Mouse (Mus musculus): ENCODE results near the gene Anks4b. TPM values are rescaled to one million over a fixed set of nuclear protein-coding genes. Genes with fewer than 3 reads are reported as not detected.

Gene Anks4b
- total RNA-seq (2017), result not detected in 2 replicates

DNA sequence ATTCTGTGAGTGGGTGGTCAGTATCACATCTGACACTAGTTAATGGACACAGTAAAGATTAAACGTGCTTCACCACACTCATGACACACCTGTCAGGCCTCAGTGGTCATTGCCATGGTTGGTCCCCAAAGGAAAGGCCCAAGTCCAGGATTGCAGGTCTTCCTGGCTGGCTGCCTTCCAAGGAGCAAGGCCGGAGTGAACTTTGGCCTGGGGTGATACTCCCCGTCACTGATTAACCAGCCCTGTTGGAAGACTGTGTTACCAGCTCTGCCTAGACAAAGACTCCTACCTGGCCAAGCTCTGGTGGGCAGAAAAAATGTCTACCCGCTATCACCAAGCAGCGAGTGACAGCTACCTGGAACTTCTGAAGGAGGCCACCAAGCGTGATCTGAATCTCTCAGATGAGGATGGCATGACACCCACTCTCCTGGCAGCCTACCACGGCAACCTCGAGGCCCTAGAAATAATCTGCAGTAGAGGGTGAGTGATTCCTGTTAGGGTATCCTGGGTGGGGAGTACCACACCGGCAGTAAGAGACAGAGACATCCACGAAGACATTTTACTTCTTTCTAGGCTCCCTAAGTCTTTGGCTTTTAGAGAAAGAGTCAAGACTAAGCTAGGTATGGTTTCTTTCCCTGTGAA is at the start of gene Anks4b:
Gene Anks4b, plus strand, starts transcription at position 256 of the 642 bp plus-strand sequence.
- no peak for ATAC-seq (replicated peaks; ENCODE audit: low read depth, poor library complexity, severe bottlenecking)

- ATAC-seq (replicated peaks; ENCODE audit: low read depth, poor library complexity, severe bottlenecking), result peak; percentile 82
Measured at GRCm38 (mm10) chr7:120124844-120125243, 48.8 kb upstream of the Anks4b start.

DNA sequence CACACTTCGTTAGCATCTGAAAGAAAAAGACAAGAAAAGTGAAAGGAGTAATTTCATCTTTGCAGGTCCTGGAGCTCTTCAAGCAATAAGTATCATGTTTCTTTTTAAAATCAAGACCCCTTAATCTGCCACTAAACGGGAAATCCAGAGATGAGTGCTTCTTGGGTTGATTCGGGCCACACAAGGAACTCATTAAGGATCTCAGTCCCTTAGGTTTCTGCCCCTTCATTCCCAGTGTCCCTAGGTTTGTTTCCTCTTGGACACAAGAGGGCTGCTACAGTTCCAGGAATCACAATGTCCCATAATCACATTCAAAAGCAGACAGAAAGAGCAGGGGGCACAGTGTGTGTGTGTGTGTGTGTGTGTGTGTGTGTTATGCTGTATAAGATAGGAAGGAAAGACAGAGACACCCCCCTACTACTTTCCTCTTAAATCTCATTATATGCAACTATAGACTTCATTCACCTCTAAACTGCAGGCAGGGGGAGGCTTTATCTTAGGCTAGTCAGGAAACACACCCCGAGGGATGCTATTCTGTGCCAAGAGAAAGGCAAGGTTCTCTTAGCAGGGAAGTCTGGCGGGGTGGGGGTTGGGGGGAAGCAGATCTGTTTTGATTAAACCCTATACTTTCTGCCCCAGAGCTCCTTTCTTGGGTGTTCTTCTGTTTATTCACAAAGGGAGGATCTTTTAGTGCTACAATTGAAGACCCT is 46.5 kb upstream of the Anks4b start:
- ATAC-seq (replicated peaks; ENCODE audit: low read depth, poor library complexity, severe bottlenecking), result no peak

DNA sequence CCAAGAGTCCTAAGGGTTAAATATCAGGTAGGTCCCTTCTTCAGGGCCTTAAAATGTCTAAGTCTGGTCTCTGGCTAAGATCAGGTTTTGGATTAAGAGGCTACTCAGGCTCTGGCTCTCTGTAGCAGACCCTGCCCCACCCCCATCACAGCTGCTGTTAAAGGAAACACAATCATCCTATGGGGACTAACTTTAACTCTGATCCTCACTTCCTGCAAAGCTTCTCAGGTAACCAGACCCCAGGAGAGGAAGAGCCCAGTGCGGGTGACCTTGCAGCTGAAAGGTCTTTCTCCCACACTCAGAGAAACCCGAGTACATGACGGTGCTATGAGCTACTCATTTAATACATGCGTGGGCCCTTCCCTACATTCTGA is 46.0 kb upstream of the Anks4b start:
- ATAC-seq (replicated peaks; ENCODE audit: low read depth, poor library complexity, severe bottlenecking), result no peak

GRCm38 (mm10) chr7:120128951-120129350 is 44.7 kb upstream of the Anks4b start:
- no peak for ATAC-seq (replicated peaks; ENCODE audit: low read depth, poor library complexity, severe bottlenecking)

- ATAC-seq (replicated peaks; ENCODE audit: low read depth, poor library complexity, severe bottlenecking), result no peak
Measured at GRCm38 (mm10) chr7:120142743-120143142, 30.9 kb upstream of the Anks4b start.

DNA sequence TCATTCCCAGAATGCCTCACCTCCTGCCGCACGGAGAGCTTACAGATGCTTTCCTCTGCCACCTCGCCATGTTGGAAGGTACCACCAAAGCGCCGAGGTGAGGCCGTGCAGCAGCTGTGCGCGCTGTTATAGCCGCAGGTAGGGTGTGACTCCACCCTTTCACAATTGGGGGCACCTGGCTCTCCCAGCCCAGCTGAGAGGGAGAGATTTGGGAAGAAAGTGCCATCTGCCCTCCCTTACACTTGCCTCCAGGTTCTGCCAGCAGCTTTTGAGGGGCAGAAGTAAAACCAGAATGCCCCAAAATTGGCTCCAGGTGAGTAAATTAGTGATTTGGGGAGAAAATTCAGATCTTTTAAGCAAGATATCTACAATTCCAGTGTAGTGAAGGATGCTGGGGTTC is 28.5 kb upstream of the Anks4b start, which contains the start of gene Zp2:
Gene Zp2, minus strand, starts transcription at position 101 of the 400 bp plus-strand sequence.
- ATAC-seq (replicated peaks; ENCODE audit: low read depth, poor library complexity, severe bottlenecking), result no peak

DNA sequence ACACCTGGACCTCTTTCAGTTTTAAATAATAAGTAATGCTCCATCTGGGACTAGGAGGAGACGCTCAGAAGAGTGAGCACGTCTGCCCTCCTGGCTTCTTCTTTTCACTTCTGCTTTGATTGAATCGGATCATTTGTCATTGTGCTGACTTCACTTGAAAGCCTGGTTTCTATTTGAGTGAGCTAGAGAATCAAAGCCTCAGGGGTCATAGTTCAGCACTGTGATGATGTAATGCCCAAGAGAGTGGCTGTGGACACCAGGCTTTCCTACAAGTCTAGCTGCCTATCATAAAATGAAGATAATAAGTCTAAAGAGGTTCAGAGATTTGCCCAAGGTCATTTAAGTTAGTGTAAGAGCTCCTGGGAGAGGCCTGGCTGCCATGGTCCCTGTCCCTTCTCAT is 23.4 kb upstream of the Anks4b start:
- ATAC-seq (replicated peaks; ENCODE audit: low read depth, poor library complexity, severe bottlenecking), result no peak

DNA sequence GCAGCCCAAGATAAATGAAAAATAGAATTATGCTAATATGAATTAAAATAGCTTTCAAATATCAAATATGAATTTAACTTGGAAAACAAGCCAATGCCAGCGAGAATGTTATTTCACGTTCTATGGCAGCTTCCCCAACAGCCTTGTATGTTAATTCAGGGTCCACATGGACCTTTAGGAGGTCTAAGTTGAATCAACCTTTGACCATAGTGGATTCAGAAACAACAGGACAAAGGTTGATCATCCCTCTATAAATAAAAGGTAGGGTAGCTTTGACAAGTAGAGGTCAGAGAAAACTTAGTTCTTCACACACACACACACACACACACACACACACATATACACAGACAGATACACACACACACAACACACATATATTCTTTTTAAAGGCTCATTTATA is 22.8 kb upstream of the Anks4b start:
- ATAC-seq (replicated peaks; ENCODE audit: low read depth, poor library complexity, severe bottlenecking), result no peak

DNA sequence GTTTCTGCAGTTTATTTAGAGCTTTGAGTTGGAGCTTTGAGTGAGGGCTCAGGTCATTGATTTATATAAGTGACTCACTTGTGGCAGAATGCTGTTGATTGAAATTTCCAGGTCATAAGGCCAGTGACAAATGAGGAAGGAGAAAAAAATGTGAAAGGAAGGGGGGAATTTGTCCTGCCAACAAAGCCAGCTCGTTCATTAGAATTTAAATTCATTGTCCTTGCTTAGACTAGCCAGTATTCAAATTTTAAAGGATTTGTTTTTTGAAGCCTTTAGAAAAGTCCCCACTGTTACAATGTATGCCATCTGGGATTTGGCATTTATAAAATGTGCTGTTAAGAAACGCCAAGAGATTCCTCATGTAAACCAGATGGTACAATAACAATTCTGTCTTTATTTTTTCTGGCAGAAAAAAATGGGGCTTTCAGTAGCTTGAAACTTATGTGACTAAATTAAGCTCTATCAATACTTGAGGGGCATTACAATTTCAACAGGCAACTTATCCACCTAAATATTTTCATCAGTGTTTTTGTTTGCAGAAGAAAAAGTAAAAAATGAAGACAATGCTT is 16.7 kb upstream of the Anks4b start:
- no peak for ATAC-seq (replicated peaks; ENCODE audit: low read depth, poor library complexity, severe bottlenecking)

DNA sequence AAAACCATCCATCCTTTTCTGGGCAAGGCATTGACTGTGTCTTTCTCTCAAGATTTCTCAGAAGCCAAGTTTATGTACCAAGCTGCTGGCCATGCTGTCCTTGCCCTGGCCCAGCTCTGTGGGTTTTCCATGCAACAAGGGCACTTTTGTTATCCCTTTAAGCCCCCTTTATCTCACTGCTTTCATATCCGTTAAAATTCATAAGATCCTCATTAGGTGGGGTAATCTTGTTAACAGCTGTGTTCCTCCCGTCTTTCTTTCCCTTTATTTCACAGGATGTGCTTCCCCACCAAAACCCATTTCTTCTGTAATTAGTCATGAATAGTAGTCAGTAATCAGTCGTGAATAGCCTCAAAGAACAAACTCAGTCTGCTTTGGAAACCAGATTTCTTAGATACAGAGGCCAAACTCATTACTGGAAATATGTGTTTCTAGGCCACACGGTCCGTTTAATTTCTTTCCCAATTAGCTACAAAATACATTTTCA is 16.0 kb upstream of the Anks4b start:
- no peak for ATAC-seq (replicated peaks; ENCODE audit: low read depth, poor library complexity, severe bottlenecking)

DNA sequence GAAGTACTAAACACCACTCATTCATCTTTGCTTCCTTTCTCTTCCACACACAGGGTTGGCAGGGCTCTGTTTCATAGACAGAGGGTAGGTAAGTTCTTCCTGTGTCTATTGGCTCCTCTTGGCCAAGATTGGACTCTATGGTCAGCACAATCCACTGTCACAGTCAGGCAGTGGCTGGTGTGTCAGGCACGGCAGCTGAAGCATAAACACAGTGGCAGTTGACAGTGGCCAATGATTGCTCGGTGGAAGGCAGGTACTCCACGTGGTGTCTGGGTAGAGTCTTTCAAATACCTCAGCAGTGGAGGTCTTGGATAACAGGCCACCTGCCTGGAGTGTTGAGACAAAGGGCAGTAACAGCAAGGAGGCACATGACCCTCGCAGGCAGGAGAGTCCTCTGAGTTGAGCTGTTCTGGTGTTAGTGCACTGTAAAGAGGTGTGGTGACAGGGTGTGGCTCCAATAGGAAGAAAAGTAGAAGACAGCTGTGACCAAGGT is 15.5 kb upstream of the Anks4b start:
- no peak for ATAC-seq (replicated peaks; ENCODE audit: low read depth, poor library complexity, severe bottlenecking)

DNA sequence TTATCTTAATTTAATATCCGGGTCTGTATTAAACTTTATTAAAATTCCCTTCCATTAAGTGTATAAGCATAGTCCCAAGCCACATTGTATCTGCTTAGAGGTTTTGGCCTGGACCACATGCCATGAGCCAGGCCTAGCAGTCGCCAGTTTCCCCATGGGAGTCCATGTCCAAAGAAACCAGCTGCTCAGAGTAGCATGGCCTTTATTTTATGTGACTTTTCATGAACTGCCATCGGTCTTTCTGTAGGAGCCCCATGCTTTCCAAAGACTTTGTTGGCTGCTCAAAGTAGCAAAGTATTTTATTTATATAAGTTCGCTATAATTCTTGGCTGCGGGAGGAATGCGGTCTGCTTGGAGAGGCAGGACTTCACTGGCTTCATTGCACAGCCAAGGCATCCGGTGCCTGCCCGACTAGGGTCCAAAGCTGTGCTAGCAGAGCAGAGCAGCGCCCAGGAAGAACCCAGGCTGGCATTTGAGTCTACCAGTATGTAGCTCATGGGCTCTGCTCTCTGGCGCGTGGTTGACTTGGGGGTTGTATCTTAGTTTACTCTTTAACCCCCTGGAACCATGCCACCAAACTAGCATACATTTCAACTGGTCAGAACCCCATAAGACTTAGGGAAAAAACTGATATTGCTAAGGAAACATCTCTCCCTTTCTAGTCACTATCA is 9.9 kb upstream of the Anks4b start:
- ATAC-seq (replicated peaks; ENCODE audit: low read depth, poor library complexity, severe bottlenecking), result no peak

DNA sequence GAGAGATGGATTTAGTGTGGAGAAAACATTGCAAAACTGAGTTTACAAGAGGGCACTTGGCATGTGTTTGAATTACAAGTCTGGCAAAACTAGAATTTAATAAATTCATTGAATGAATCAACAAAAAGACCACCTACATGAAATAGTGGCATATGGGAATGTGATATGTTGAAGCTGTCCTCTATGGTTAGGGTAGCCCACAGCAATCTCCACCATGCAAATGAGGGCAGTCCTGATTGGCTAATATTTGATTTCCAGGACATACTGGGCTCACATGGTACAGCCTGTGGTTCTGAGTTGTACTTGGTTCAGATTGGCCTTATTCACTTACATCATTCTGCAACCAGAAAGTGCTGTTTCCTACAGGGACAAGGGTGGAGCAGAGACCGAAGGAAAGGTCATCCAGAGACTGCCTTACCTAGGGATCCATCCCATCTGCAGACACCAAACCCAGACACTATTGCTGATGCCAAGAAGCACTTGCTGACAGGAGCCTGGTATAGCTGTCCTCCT is 1.4 kb upstream of the Anks4b start:
- no peak for ATAC-seq (replicated peaks; ENCODE audit: low read depth, poor library complexity, severe bottlenecking)

DNA sequence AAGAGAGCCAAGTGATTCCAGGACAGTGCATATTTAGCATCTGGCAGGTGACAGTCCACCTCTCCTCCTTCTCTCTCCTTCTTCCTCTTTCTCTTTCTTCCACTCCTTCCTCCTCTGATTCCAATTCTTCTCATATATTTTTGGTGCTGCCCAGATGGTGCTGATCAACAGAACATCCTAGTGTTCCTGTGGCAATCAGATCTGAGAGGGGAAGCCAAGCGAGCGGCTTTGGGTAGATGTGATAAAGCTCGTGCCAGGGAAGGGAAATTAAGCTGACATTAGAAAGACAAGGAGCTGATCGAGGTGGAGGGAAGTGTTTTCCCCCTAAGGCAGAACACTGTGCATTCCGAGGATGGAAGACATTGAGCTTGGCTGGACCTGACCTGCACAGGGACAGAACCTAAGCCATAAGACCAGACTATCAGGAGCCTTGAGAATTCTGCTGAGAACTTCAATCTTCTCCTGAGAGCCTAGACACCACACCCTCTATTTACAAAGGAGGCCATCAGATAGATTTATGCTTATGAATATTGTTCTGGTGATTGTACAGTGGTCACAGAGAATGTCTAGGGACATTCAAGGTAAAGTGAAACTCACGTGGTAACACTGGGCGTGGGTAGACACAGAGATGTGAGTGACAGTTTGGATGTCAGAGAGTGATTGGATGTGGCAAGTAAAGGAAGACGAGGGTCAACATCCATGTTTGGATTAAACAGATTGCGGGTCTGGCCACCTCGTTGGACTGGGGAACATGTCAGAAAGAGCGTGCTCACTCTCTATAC is 1.3 kb downstream of the Anks4b start:
- no peak for ATAC-seq (replicated peaks; ENCODE audit: low read depth, poor library complexity, severe bottlenecking)

DNA sequence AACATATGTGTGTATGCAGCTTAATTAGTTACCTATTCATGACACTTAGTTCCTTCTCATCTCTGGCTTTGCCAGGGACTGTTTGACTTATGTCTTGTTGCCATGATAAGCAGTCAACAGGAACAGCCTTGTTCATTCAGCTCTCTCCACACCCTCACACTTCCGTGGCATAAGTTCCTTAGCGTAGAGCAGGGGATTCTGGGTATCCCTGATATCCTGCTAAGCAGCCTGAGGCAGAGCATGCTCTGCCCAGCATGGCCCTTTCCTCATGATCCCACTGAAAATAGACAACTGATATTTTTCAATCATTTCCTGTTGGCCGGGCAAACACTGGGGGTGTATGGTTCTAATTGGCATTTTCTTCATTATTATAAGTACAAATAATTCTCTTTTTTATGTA is 4.0 kb downstream of the Anks4b start:
- no peak for ATAC-seq (replicated peaks; ENCODE audit: low read depth, poor library complexity, severe bottlenecking)

DNA sequence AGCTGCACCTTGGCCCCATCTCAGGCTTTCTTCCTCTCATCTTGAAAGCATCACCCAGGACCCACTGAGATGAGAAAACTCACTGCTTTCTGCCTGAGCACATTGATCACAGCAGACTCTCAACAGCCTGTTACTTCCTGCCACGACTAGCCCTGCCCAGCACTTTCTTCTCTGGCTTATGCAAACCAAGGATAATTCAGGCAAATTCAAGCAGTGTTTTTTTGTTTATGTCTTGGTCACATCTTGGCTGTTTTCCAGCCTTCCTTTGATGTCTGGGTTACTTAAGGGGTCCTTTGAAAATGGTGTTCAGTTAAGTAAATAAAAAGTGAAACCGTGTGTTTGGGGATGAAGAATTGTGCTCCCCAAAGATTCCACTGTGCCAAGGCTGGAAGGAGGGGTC is 5.3 kb downstream of the Anks4b start:
- no peak for ATAC-seq (replicated peaks; ENCODE audit: low read depth, poor library complexity, severe bottlenecking)

DNA sequence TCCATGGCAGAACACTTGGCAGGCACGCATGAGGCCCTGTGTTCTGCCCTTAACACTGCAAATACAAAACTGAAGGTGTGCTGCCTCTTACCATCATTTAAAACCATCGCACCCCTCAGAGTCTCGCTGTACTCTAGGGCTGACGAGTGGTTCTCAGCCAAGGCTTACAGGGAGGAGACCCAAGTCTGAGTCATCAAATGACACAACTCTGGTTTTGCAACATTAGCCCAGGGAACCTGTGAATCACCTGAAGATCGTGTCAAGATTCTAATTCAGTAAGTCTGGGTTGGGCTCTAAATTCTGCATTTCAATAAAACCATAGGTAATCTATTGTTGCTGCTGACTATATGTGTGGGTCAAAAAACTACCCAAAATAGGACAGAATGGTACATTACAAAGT is 6.9 kb downstream of the Anks4b start:
- ATAC-seq (replicated peaks; ENCODE audit: low read depth, poor library complexity, severe bottlenecking), result no peak

DNA sequence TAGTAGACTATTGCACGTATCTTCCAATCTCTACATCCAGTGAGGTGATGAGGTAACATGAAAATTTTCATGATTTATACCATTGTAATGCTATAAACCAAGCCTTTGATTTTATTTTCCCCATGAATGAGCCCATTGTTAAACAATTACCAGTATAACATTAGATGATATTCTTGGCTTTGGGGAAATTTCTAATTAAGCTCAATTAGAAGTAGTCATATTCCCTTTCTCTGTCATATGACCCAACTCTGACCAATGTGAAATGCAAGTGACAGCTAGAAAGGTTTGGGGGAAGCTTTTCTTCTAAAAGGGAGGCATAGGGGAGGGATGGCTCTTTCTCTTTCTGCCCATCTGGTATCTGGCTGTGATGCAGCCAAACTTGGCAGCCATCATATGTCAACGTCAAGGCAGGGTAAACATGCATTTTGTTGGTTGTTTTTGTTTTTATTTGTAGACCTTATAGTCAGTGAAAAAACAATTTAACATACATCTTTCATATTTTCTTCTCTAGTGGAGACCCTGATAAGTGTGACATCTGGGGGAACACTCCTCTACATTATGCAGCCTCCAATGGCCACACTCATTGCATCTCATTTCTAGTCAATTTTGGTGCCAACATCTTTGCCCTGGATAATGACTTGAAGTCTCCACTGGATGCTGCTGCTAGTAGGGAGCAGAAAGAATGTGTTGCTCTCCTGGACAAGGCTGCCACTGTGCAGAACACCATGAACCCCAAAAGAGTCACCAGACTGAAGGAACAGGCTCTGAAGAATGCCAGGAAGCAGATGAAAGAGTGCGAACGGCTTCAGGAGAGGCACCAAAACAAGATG is 8.0 kb downstream of the Anks4b start:
- no peak for ATAC-seq (replicated peaks; ENCODE audit: low read depth, poor library complexity, severe bottlenecking)

All from common myeloid progenitor, adult 5-6 weeks (primary cell).